In genomic region chr7:141447110-141447991, GRCm38 (mm10) we compare ENCODE assay signal across 7 mouse cellular contexts. TPM values are rescaled to one million over a fixed set of nuclear protein-coding genes. Genes with fewer than 3 reads are reported as not detected.
DNase-seq lines count a peak whose midpoint lies in the region; ATAC-seq lines count a peak whose summit lies in the region.

Gene Rplp2, plus strand, starts transcription at chr7:141447370.

- H3K27ac ChIP-seq in embryonic facial prominence, embryonic 10.5 days (replicated peaks): peak within 1 kb of the TSS; percentile 95
- no peak within 1 kb of the TSS for H3K27ac ChIP-seq in limb, embryonic 11.5 days (replicated peaks; ENCODE audit: low read depth, low read length)
- peak within 1 kb of the TSS; percentile 86 for H3K27ac ChIP-seq in midbrain, embryonic 14.5 days (replicated peaks; ENCODE audit: low read depth, low read length)

- H3K4me2 ChIP-seq in limb, embryonic 11.5 days (ENCODE audit: low read depth, severe bottlenecking): peak within 1 kb of the TSS; percentile 59
- peak within 1 kb of the TSS; percentile 87 for H3K4me2 ChIP-seq in midbrain, embryonic 14.5 days (ENCODE audit: low read length)

- WGBS in embryonic facial prominence, embryonic 10.5 days: under 1% methylated on average over 63 of the region's 63 CpGs
- WGBS in limb, embryonic 11.5 days: under 1% methylated on average over 63 of the region's 63 CpGs
- under 1% methylated on average over 63 of the region's 63 CpGs for WGBS in midbrain, embryonic 14.5 days

- H3K9me3 ChIP-seq in embryonic facial prominence, embryonic 10.5 days: no peaks in the 10 kb centered on the region
- no peaks in the 10 kb centered on the region for H3K9me3 ChIP-seq in limb, embryonic 11.5 days (ENCODE audit: control insufficient read depth, low read length)
- H3K9me3 ChIP-seq in midbrain, embryonic 14.5 days (ENCODE audit: control insufficient read depth, low read length): no peaks in the 10 kb centered on the region

- peak within 1 kb of the TSS; percentile 96 for H3K4me3 ChIP-seq in embryonic facial prominence, embryonic 10.5 days
- peak within 1 kb of the TSS; percentile 86 for H3K4me3 ChIP-seq in limb, embryonic 11.5 days (ENCODE audit: low read depth, low read length)
- peak within 1 kb of the TSS; percentile 82 for H3K4me3 ChIP-seq in midbrain, embryonic 14.5 days (replicated peaks; ENCODE audit: low read depth, low read length)

- peak within 1 kb of the TSS; percentile 90 for H3K9ac ChIP-seq in limb, embryonic 11.5 days (ENCODE audit: low read length)
- H3K9ac ChIP-seq in midbrain, embryonic 14.5 days (replicated peaks; ENCODE audit: low read length): peak within 1 kb of the TSS; percentile 75

- peaks cover 45% of the 10 kb centered on the region for H3K36me3 ChIP-seq in embryonic facial prominence, embryonic 10.5 days (replicated peaks)
- H3K36me3 ChIP-seq in limb, embryonic 11.5 days (ENCODE audit: control insufficient read depth, insufficient read depth, low read length): peaks cover 11% of the 10 kb centered on the region; the same call in 1 of the 2 replicates
- H3K36me3 ChIP-seq in midbrain, embryonic 14.5 days (ENCODE audit: control insufficient read depth, insufficient read depth, low read length): peaks cover 37% of the 10 kb centered on the region

- ATAC-seq in granulocyte monocyte progenitor cell, adult 5-6 weeks (replicated peaks; ENCODE audit: poor library complexity, severe bottlenecking): peak; percentile 79
- peak; percentile 87 for ATAC-seq in limb, embryonic 11.5 days (ENCODE audit: insufficient number of reproducible peaks, low FRiP score, low TSS enrichment, low read depth)
- ATAC-seq in midbrain, embryonic 14.5 days (ENCODE audit: low FRiP score, low TSS enrichment): peak; percentile 92

- no peaks in the 10 kb centered on the region for H3K27me3 ChIP-seq in embryonic facial prominence, embryonic 10.5 days (replicated peaks; ENCODE audit: low read depth, poor library complexity, severe bottlenecking)
- no peaks in the 10 kb centered on the region for H3K27me3 ChIP-seq in limb, embryonic 11.5 days (ENCODE audit: control insufficient read depth, insufficient read depth, low read length)
- no peaks in the 10 kb centered on the region for H3K27me3 ChIP-seq in midbrain, embryonic 14.5 days (ENCODE audit: control insufficient read depth, insufficient read depth, low read length)

- peak; percentile 96 for DNase-seq in adrenal gland, postnatal 10 days
- peak; percentile 94 for DNase-seq in embryonic facial prominence, embryonic 10.5 days (ENCODE audit: low spot score)
- DNase-seq in kidney, adult 18-20 months: peak; percentile 97
- DNase-seq in limb, embryonic 11.5 days (ENCODE audit: low spot score): peak; percentile 92
- DNase-seq in midbrain, embryonic 14.5 days: peak; percentile 96
- peak; percentile 89 to 94 for DNase-seq in spleen, adult 18-20 months

- H3K4me1 ChIP-seq in embryonic facial prominence, embryonic 10.5 days: peaks cover 37% of the 10 kb centered on the region
- H3K4me1 ChIP-seq in limb, embryonic 11.5 days (ENCODE audit: control insufficient read depth, insufficient read depth, low read length): peaks cover 18% of the 10 kb centered on the region
- peaks cover 20% of the 10 kb centered on the region for H3K4me1 ChIP-seq in midbrain, embryonic 14.5 days (ENCODE audit: control insufficient read depth, insufficient read depth, low read length)

RNA-seq across cellular contexts. Expression of gene Rplp2, which starts in this region (rescaled TPM):
- 1,000 to 10,000 TPM; 1,282 to 1,421 TPM for total RNA-seq in adrenal gland, postnatal 10 days (2021)
- polyA plus RNA-seq in embryonic facial prominence, embryonic 10.5 days (2016; fragmentation: Nextera tagmentation; extraction: Ambion mirVana): 1,198 and 1,200 TPM in 2 replicates
- 2,601 and 5,139 TPM in 2 replicates for total RNA-seq in granulocyte monocyte progenitor cell, adult 5-6 weeks (2014; fragmentation: Nextera tagmentation)
- 2,496 and 4,245 TPM in 2 replicates for total RNA-seq in granulocyte monocyte progenitor cell, adult 5-6 weeks (2017)
- 1,271 and 1,319 TPM in 2 replicates for polyA plus RNA-seq in limb, embryonic 11.5 days (2014; fragmentation: Nextera tagmentation; extraction: Ambion mirVana)
- polyA plus RNA-seq in midbrain, embryonic 14.5 days (2014; fragmentation: Nextera tagmentation; extraction: Ambion mirVana): 772 and 804 TPM in 2 replicates
